Mouse (Mus musculus) midbrain, embryonic 14.5 days (tissue): ENCODE measurements around the gene Kirrel3. TPM values are rescaled to one million over a fixed set of nuclear protein-coding genes. Genes with fewer than 3 reads are reported as not detected.

ENCODE experiments used
- ATAC-seq: fragments of 200-750 bp; cut with Nextera tagmentation; 2 replicates; pipeline ENCODE4 v1.8.0; 2017; ENCODE audit warnings: moderate number of reproducible peaks, moderate library complexity; ENCODE audit not compliant: low FRiP score, low TSS enrichment
- DNase-seq: peaks from one replicate; pipeline ENCODE4 v3.0.0-alpha.2; 2015
- H3K27ac ChIP-seq: fragments of 300-500 bp; sonication (generic); replicated peaks from 2 replicates; pipeline ENCODE4 v1.5.1; 2014; ENCODE audit warnings: mild to moderate bottlenecking, low read depth, low read length, moderate library complexity
- H3K27me3 ChIP-seq: fragments of 300-500 bp; sonication (generic); 2 replicates; pipeline ENCODE4 v1.6.1; 2014; ENCODE audit warnings: low read length, control low read depth, mixed read lengths; ENCODE audit not compliant: control insufficient read depth, insufficient read depth
- H3K36me3 ChIP-seq: fragments of 300-500 bp; sonication (generic); 2 replicates; pipeline ENCODE4 v1.6.1; 2014; ENCODE audit warnings: low read length, control low read depth; ENCODE audit not compliant: control insufficient read depth, insufficient read depth
- H3K4me1 ChIP-seq: fragments of 300-500 bp; sonication (generic); 2 replicates; pipeline ENCODE4 v1.6.1; 2014; ENCODE audit warnings: mild to moderate bottlenecking, antibody characterized with exemption, low read length, control low read depth; ENCODE audit not compliant: control insufficient read depth, insufficient read depth
- H3K4me2 ChIP-seq: fragments of 300-500 bp; sonication (generic); 2 replicates; pipeline ENCODE4 v1.6.1; 2014; ENCODE audit warnings: mild to moderate bottlenecking, low read length, moderate library complexity
- H3K4me3 ChIP-seq: fragments of 300-500 bp; sonication (generic); replicated peaks from 2 replicates; pipeline ENCODE4 v1.5.1; 2014; ENCODE audit warnings: low read depth, low read length
- H3K9ac ChIP-seq: fragments of 300-500 bp; sonication (generic); replicated peaks from 2 replicates; pipeline ENCODE4 v1.6.1; 2014; ENCODE audit warnings: mild to moderate bottlenecking, low read length, moderate library complexity
- H3K9me3 ChIP-seq: fragments of 300-500 bp; sonication (generic); 2 replicates; pipeline ENCODE4 v1.6.1; 2016; ENCODE audit warnings: low read length, control low read depth, mixed read lengths; ENCODE audit not compliant: control insufficient read depth
- WGBS: fragments of 180-500 bp; shearing (Covaris S2); extraction: QIAGEN DNeasy Blood & Tissue Kit; methylation state at CpG from one replicate; pipeline ENCODE4 v1.1.7; 2014; 5-methylcytosine and 5-hydroxymethylcytosine counted together
- polyA plus RNA-seq: library from polyadenylated mRNA; unstranded; fragments of >200 nt; fragmentation: Nextera tagmentation; extraction: Ambion mirVana; gene quantifications from 2 replicates; pipeline ENCODE4 v1.2.1, GENCODE M21; 2014

The Kirrel3 gene
- polyA plus RNA-seq, 1 experiment from 2014 or later = 34.2 TPM

DNA sequence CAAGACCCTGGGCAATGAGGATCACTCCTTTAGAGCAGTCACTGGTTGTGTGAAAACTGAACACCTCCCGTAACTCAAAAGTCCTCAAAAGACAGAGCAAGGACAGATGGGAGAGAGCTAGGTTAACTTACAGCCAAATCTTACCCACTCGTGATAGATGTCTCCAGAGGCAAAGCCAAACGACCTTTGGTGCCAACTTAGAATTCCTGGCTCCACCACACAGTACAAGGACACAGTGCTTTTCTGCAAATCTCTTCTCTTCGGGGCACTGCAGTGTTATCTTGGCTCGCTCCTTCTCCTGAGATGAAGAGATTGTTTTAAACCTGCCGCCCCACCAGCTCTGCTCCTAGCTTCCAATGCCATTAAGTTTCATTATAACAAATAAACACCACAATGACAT lies 437.0 kb downstream of the Kirrel3 start:
- Histone ChIP-seq H3K4me2 (no peak overlapping the region), H3K27ac (no peak overlapping the region), H3K9ac (no peak overlapping the region), H3K36me3 (no peaks in the 10 kb centered on the region), H3K9me3 (no peaks in the 10 kb centered on the region), H3K27me3 (no peaks in the 10 kb centered on the region), H3K4me1 (peaks cover 9% of the 10 kb centered on the region; the same call in 1 of the 2 replicates), H3K4me3 (no peak overlapping the region)
- DNase-seq = no peak
- 81% methylated on average over 6 of the region's 6 CpGs for WGBS
- ATAC-seq = no peak

DNA sequence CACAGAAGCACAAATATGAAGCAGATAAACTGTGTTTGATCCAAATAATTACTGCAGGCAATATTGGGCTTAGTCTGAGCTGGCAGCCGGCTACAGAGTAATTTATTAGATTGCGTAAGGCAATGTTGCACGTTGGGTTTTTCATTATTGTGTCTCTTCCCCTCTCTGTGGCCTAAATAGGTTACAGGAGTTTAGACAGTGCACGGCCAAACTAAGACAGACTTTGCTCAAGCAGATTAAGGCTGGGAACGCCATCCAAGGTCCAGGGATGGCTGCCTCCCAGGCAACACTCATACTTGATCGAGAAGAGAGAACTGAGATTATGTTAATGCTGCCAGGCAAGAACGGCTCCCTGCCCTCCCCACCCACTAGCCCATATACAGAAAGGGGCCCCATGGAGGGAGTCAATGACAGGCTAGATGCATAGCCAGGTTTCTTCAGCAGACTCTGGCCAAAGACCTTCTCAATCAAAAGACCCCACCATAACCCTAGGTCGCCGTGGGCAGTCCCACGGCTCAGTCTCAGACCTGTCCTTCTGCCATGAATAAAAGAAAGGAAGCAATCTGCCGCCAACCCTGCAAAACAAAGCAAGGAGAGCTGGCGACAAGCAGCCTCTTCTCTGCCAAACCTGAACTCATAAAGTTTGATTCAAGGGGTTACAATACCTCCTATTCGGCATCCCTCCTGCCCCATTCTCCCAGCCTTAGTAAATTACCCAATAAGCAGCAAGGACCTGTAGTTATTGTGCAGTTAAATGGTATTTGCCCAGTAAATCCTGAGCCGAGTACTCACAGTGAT lies 437.6 kb downstream of the Kirrel3 start:
- Histone ChIP-seq H3K9ac (no peak overlapping the region), H3K27ac (no peak overlapping the region), H3K4me2 (no peak overlapping the region), H3K9me3 (no peaks in the 10 kb centered on the region), H3K36me3 (no peaks in the 10 kb centered on the region), H3K27me3 (no peaks in the 10 kb centered on the region), H3K4me1 (peaks cover 9% of the 10 kb centered on the region; the same call in 1 of the 2 replicates), H3K4me3 (no peak overlapping the region)
- ATAC-seq = no peak
- DNase-seq = no peak
- WGBS = 48% methylated on average over 14 of the region's 14 CpGs

DNA sequence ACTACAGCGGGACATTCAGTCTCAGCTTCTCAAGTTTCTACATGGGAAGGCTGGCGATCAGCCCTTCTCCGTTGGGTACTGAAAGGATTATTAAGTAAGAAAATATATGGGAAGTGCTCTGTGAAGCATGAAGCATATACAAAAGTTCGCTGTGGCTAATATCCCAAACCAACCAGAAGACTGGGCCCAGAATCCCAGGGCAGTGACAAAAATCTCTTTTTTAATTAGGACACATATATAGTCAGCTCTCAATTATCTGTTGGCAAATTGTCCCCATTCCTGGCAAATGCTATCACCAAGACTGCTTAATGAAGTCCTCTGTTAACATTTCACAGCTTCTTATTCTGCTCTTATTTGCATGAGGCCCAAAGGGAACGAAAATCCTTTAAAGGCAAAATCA lies 439.9 kb downstream of the Kirrel3 start:
- WGBS = 75% methylated on average over 5 of the region's 5 CpGs
- ATAC-seq = no peak

DNA sequence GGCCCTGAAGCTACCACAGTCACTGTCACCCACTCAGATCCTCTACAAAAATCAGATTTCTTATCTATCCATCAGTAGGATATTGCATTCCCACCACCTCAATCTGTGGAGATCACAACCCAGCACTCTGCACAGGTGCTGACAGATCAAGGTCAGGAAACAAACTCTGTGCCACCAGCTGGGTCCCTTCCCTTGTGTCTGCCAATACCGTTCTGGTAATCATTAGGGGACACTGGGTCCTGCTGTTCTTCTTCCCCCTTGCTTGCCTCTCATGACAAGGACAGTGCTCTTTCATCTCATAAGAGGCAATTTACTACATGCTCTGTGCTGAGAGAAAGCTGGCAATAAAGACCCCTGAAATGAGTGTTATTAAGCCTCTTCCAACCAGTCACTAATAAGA lies 444.7 kb downstream of the Kirrel3 start:
- Histone ChIP-seq H3K36me3 (no peaks in the 10 kb centered on the region), H3K4me1 (no peaks in the 10 kb centered on the region), H3K9ac (no peak overlapping the region), H3K4me2 (no peak overlapping the region), H3K27me3 (no peaks in the 10 kb centered on the region), H3K4me3 (no peak overlapping the region), H3K9me3 (no peaks in the 10 kb centered on the region), H3K27ac (no peak overlapping the region)
- no peak for DNase-seq
- 67% methylated on average over 1 of the region's 1 CpGs for WGBS
- ATAC-seq = no peak

More for the DNA sequence above, 439.9 kb downstream of the Kirrel3 start:
- H3K4me2 ChIP-seq = no peak overlapping the region
- no peak overlapping the region for H3K27ac ChIP-seq
- H3K4me3 ChIP-seq = no peak overlapping the region
- no peak overlapping the region for H3K9ac ChIP-seq
- no peaks in the 10 kb centered on the region for H3K9me3 ChIP-seq
- no peaks in the 10 kb centered on the region for H3K36me3 ChIP-seq
- H3K4me1 ChIP-seq = peaks cover 5% of the 10 kb centered on the region; the same call in 1 of the 2 replicates
- no peak for DNase-seq
- H3K27me3 ChIP-seq = no peaks in the 10 kb centered on the region

DNA sequence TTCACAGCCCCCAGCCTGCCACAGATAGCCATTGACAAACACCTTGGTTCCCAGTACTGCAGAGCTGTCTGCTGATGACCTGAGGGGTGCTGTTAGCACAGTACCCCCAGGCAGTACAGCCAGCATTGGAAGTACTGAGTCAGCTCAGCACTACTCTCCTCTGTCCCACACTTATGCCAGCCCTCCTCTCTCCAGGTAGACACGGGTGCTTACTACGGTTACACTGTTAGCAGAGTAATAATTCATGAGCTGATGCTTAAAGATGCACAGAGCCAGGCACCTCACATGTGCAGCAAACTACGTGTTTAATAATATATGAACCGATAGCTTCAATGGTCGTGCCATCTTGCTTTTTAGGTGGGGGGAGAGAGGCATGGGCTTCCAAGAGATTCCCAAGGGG lies 452.4 kb downstream of the Kirrel3 start:
- Histone ChIP-seq H3K36me3 (no peaks in the 10 kb centered on the region), H3K4me1 (peaks cover 6% of the 10 kb centered on the region; the same call in 1 of the 2 replicates), H3K27me3 (no peaks in the 10 kb centered on the region), H3K4me2 (no peak overlapping the region), H3K9ac (no peak overlapping the region), H3K4me3 (no peak overlapping the region), H3K9me3 (no peaks in the 10 kb centered on the region), H3K27ac (no peak overlapping the region)
- ATAC-seq = peak; percentile 57; the same call in 1 of the 2 replicates
- DNase-seq = no peak
- 80% methylated on average over 5 of the region's 5 CpGs for WGBS

DNA sequence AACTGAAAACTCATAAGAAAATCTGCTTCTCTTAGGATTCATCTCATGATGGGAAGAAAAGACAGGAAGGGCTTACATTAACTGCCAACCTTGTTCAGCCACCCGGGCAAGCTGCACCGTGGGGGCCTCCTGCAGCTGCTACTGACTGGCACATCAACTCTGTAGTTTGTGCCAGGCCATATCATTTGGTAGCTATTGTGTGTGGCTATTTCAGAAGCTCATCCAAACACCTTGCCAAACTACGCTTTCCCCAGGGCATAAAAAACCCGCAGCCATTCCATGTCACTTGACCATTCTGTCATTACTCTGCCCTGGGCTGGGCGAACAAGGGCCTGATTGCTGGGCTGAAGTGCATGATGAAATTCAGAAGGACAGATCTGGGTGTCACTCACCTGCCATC lies 453.9 kb downstream of the Kirrel3 start:
- Histone ChIP-seq H3K4me2 (no peak overlapping the region), H3K4me1 (peaks cover 6% of the 10 kb centered on the region; the same call in 1 of the 2 replicates), H3K9ac (no peak overlapping the region), H3K27me3 (no peaks in the 10 kb centered on the region), H3K9me3 (no peaks in the 10 kb centered on the region), H3K27ac (no peak overlapping the region), H3K4me3 (no peak overlapping the region), H3K36me3 (no peaks in the 10 kb centered on the region)
- no peak for ATAC-seq
- 96% methylated on average over 5 of the region's 5 CpGs for WGBS
- no peak for DNase-seq

DNA sequence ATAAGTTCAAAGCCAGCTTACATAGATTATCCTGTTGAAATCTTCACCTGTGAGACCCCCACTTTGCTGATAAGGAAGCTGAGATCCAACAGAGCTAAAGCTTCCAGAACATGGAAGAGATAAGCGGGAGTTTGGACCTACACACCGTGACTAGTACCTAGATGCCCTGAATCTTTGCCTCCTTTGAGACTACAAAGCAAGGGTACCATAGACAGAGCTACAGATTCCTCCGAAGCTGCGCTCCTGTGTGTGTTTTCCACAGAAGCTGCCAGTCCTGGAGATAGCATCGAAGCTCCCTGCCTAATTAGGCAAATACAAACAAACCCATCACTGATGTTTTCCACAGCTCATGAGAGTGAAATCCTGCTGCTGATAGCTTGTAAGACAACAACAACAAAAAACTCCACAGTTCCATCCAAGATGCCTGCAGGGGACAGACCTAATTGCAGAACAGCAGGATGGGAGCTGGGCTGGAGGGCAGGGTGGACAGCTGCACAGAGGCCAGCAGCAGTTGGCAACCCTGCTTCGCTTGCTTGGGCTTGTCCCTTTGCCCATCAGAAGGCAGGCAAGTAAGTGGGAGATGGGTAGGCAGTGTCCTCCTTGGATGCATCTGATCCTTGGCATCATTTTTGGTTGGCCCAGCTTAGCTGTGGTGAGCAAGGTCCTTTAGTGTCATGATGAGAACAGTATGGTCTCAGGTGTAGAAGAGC lies 456.6 kb downstream of the Kirrel3 start:
- H3K36me3 ChIP-seq = no peaks in the 10 kb centered on the region
- H3K27ac ChIP-seq = no peak overlapping the region
- H3K4me1 ChIP-seq = peaks cover 2% of the 10 kb centered on the region; the same call in 1 of the 2 replicates
- no peak for ATAC-seq
- no peak for DNase-seq
- WGBS = 80% methylated on average over 6 of the region's 6 CpGs
- no peak overlapping the region for H3K4me2 ChIP-seq
- H3K4me3 ChIP-seq = no peak overlapping the region
- no peaks in the 10 kb centered on the region for H3K9me3 ChIP-seq
- H3K9ac ChIP-seq = no peak overlapping the region
- H3K27me3 ChIP-seq = no peaks in the 10 kb centered on the region

DNA sequence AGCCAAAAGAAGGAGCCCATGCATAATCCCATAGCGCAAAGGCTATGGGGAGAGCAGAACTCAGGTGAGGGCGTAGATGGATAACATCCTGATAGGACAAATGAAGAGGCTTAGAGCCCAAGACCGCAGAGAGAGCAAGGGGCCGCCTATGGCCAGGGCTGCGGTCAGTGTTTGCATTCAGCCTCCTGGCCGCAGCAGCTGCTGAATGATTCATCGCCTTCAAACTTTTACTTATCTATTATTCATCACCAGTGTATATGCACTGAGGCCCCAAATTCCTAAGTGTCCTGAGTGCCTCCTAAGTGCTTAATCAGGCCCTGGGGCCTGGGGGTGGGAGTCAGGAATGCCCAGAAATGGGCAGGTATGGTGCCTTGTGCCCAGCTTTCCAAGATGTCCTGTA lies 457.3 kb downstream of the Kirrel3 start:
- no peak for ATAC-seq
- Histone ChIP-seq H3K36me3 (no peaks in the 10 kb centered on the region), H3K9ac (no peak overlapping the region), H3K4me1 (peaks cover 5% of the 10 kb centered on the region; the same call in 1 of the 2 replicates), H3K27ac (no peak overlapping the region), H3K4me3 (no peak overlapping the region), H3K27me3 (no peaks in the 10 kb centered on the region), H3K9me3 (no peaks in the 10 kb centered on the region), H3K4me2 (no peak overlapping the region)
- no peak for DNase-seq
- 72% methylated on average over 7 of the region's 7 CpGs for WGBS
